ENCODE assay signal across 17 mouse cellular contexts in the genomic region with DNA sequence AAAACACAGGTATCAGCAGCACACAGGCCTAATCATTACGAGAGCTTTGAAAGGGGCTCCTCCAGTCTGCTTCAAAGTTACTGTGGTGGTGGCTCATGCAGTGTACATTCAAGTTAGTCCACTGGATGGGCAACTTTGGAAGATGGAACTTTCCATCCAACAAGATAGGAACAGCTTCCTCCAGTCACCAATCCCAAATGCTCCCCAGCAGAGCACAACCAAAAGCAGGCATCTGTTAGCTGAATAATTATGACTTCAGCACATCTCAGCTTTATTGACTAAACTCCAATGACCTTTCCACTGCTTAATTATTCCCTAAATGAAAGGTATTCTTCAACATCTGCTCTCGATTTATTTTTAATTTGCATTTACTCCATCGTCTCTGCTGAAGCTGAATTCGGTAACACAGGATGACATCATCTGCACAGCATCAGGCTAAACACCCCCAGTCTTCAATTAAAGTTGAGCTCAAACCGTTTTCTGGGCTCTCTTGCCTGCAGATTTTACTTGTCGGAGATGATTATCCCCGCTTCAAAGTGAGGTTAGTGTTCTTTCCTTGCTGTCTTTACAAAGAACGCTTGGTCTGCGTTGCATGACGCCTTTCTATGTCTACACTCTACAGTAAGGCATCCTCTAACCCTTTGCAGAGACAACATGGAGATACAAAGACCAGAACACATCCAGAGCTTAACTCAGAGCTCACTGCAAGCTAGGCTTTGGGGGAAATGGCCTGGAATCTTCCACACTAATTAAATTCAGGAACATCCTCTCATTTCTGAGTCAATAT. TPM values are rescaled to one million over a fixed set of nuclear protein-coding genes. Genes with fewer than 3 reads are reported as not detected.
A peak's percentile ranks its signal among the peaks of the same experiment; 100 is the strongest.
DNase-seq lines count a peak whose midpoint lies in the region; ATAC-seq and TF ChIP-seq lines count a peak whose summit lies in the region.
"Had no signal": no experiment of that assay in that cellular context is flagged by ENCODE, and none has a peak within 500 bp of the region (broad histone marks: within the 10 kb centered on the region; RNA-seq: fewer than 3 reads in every experiment).

No protein-coding gene starts in this region.

- no peaks in the 10 kb centered on the region for H3K36me3 ChIP-seq in embryonic facial prominence, embryonic 11.5 days (replicated peaks; ENCODE audit: control insufficient read depth, insufficient read depth, low read depth, low read length)
- peaks cover 23% of the 10 kb centered on the region for H3K36me3 ChIP-seq in embryonic facial prominence, embryonic 10.5 days (replicated peaks)
- no peaks in the 10 kb centered on the region for H3K36me3 ChIP-seq in hindbrain, postnatal 0 days (ENCODE audit: insufficient read depth, low read length)
- H3K36me3 ChIP-seq in hindbrain, embryonic 12.5 days = no peaks in the 10 kb centered on the region
- H3K36me3 ChIP-seq in neural tube, embryonic 15.5 days = no peaks in the 10 kb centered on the region
- H3K36me3 ChIP-seq: liver, embryonic 13.5 days had no signal

- DNase-seq in embryonic facial prominence, embryonic 11.5 days (ENCODE audit: low spot score) = peak; percentile 62
- DNase-seq in embryonic facial prominence, embryonic 10.5 days (ENCODE audit: low spot score) = no peak
- no peak for DNase-seq in hindbrain, postnatal 0 days (ENCODE audit: low spot score)
- no peak for DNase-seq in neural tube, embryonic 10.5 days (ENCODE audit: extremely low spot score, low spot score)
- DNase-seq in cerebellum, adult 9-11 months = no peak
- DNase-seq: adrenal gland, postnatal 25 days; cerebellum, postnatal 36 days; heart, postnatal 14 days; kidney, adult 8-10 months; liver, embryonic 13.5 days; right cerebral cortex, postnatal 25 days had no signal

- no peak for TF ChIP-seq CTCF in hindbrain, postnatal 0 days (IDR thresholded peaks at IDR 0.05; ENCODE audit: low read depth)
- TF ChIP-seq CTCF in olfactory bulb, adult 2 months (IDR thresholded peaks at IDR 0.05; ENCODE audit: insufficient read depth, low read depth, low read length) = no peak

- no peak overlapping the region for H3K27ac ChIP-seq in embryonic facial prominence, embryonic 11.5 days (replicated peaks; ENCODE audit: low read depth, low read length)
- H3K27ac ChIP-seq in embryonic facial prominence, embryonic 10.5 days (replicated peaks) = no peak overlapping the region
- no peak overlapping the region for H3K27ac ChIP-seq in hindbrain, postnatal 0 days
- H3K27ac ChIP-seq in hindbrain, embryonic 12.5 days = no peak overlapping the region
- 0 out of 2 replicates have a peak overlapping the region, but pooled peaks have one; percentile 13 for H3K27ac ChIP-seq in neural tube, embryonic 15.5 days (replicated peaks)
- H3K27ac ChIP-seq in olfactory bulb, adult 2 months (ENCODE audit: insufficient read depth, low read depth, low read length) = peak overlapping the region; percentile 70
- H3K27ac ChIP-seq: liver, embryonic 13.5 days had no signal

- H3K4me1 ChIP-seq in embryonic facial prominence, embryonic 11.5 days (ENCODE audit: control insufficient read depth, insufficient read depth, low read length) = no peaks in the 10 kb centered on the region
- H3K4me1 ChIP-seq in embryonic facial prominence, embryonic 10.5 days = peaks cover 27% of the 10 kb centered on the region
- no peaks in the 10 kb centered on the region for H3K4me1 ChIP-seq in hindbrain, postnatal 0 days (ENCODE audit: insufficient read depth, low read length)
- no peaks in the 10 kb centered on the region for H3K4me1 ChIP-seq in hindbrain, embryonic 12.5 days
- H3K4me1 ChIP-seq in neural tube, embryonic 15.5 days = peaks cover 4% of the 10 kb centered on the region; the same call in 1 of the 2 replicates
- peaks cover 7% of the 10 kb centered on the region for H3K4me1 ChIP-seq in olfactory bulb, adult 2 months (ENCODE audit: control insufficient read depth, insufficient read depth, low read length)

- H3K27me3 ChIP-seq in embryonic facial prominence, embryonic 11.5 days (ENCODE audit: control insufficient read depth, insufficient read depth, low read length) = no peaks in the 10 kb centered on the region
- H3K27me3 ChIP-seq in embryonic facial prominence, embryonic 10.5 days (replicated peaks; ENCODE audit: low read depth, poor library complexity, severe bottlenecking) = no peaks in the 10 kb centered on the region
- H3K27me3 ChIP-seq in hindbrain, postnatal 0 days (ENCODE audit: insufficient read depth, low read length) = no peaks in the 10 kb centered on the region
- no peaks in the 10 kb centered on the region for H3K27me3 ChIP-seq in hindbrain, embryonic 12.5 days
- no peaks in the 10 kb centered on the region for H3K27me3 ChIP-seq in neural tube, embryonic 15.5 days (replicated peaks)
- H3K27me3 ChIP-seq: CH12.LX; liver, embryonic 13.5 days had no signal

- no peak overlapping the region for H3K4me2 ChIP-seq in embryonic facial prominence, embryonic 11.5 days (ENCODE audit: low read depth, low read length)
- no peak overlapping the region for H3K4me2 ChIP-seq in hindbrain, postnatal 0 days (ENCODE audit: low read depth, low read length)
- no peak overlapping the region for H3K4me2 ChIP-seq in hindbrain, embryonic 12.5 days (replicated peaks)
- H3K4me2 ChIP-seq in neural tube, embryonic 15.5 days = no peak overlapping the region
- H3K4me2 ChIP-seq: liver, embryonic 13.5 days had no signal

- no peak overlapping the region for H3K4me3 ChIP-seq in embryonic facial prominence, embryonic 11.5 days (ENCODE audit: low read depth, low read length)
- no peak overlapping the region for H3K4me3 ChIP-seq in embryonic facial prominence, embryonic 10.5 days
- no peak overlapping the region for H3K4me3 ChIP-seq in hindbrain, postnatal 0 days (ENCODE audit: low read length)
- H3K4me3 ChIP-seq in hindbrain, embryonic 12.5 days = no peak overlapping the region
- no peak overlapping the region for H3K4me3 ChIP-seq in neural tube, embryonic 15.5 days (replicated peaks)
- H3K4me3 ChIP-seq in olfactory bulb, adult 2 months (ENCODE audit: insufficient read depth, low read depth, low read length) = no peak overlapping the region
- H3K4me3 ChIP-seq: liver, embryonic 13.5 days; myocyte had no signal

- 53% methylated on average over 10 of the region's 10 CpGs for WGBS in embryonic facial prominence, embryonic 11.5 days
- 60% methylated on average over 10 of the region's 10 CpGs for WGBS in embryonic facial prominence, embryonic 10.5 days
- WGBS in hindbrain, postnatal 0 days = 78% methylated on average over 10 of the region's 10 CpGs
- 78% methylated on average over 10 of the region's 10 CpGs for WGBS in hindbrain, embryonic 12.5 days
- WGBS in neural tube, embryonic 15.5 days = 71% methylated on average over 10 of the region's 10 CpGs
- WGBS in olfactory bulb, adult 2 months = 33% methylated on average over 10 of the region's 10 CpGs

- no peaks in the 10 kb centered on the region for H3K9me3 ChIP-seq in embryonic facial prominence, embryonic 11.5 days (replicated peaks; ENCODE audit: control insufficient read depth, low read length)
- H3K9me3 ChIP-seq in embryonic facial prominence, embryonic 10.5 days = 0 out of 2 replicates have a peak, but pooled peaks cover 3% of the 10 kb centered on the region
- H3K9me3 ChIP-seq in hindbrain, postnatal 0 days (ENCODE audit: low read length) = no peaks in the 10 kb centered on the region
- no peaks in the 10 kb centered on the region for H3K9me3 ChIP-seq in hindbrain, embryonic 12.5 days (replicated peaks)
- H3K9me3 ChIP-seq in neural tube, embryonic 15.5 days (replicated peaks) = no peaks in the 10 kb centered on the region
- H3K9me3 ChIP-seq: liver, embryonic 13.5 days had no signal

- no peak; the same call in 1 of the 2 replicates for ATAC-seq in embryonic facial prominence, embryonic 11.5 days (replicated peaks; ENCODE audit: insufficient number of reproducible peaks, low FRiP score, low TSS enrichment, low read depth)
- ATAC-seq in hindbrain, postnatal 0 days = 0 out of 2 replicates have a peak, but pooled peaks have one; percentile 49
- ATAC-seq in hindbrain, embryonic 12.5 days (ENCODE audit: low FRiP score) = no peak
- no peak for ATAC-seq in neural tube, embryonic 15.5 days (ENCODE audit: low FRiP score)
- ATAC-seq: lung, postnatal 0 days had no signal

- no peak overlapping the region for H3K9ac ChIP-seq in embryonic facial prominence, embryonic 11.5 days (replicated peaks; ENCODE audit: low read length)
- H3K9ac ChIP-seq in hindbrain, postnatal 0 days (replicated peaks; ENCODE audit: low read length) = no peak overlapping the region
- no peak overlapping the region for H3K9ac ChIP-seq in hindbrain, embryonic 12.5 days
- H3K9ac ChIP-seq in neural tube, embryonic 15.5 days (replicated peaks) = no peak overlapping the region
- H3K9ac ChIP-seq: liver, embryonic 13.5 days had no signal

- no peak for TF ChIP-seq POLR2A in olfactory bulb, adult 2 months (IDR thresholded peaks at IDR 0.05; ENCODE audit: insufficient read depth, low read depth, low read length)

RNA-seq across cellular contexts. Expression of a gene that starts 20.6 kb away (rescaled TPM):
- polyA plus RNA-seq in embryonic facial prominence, embryonic 11.5 days (2014; fragmentation: Nextera tagmentation; extraction: Ambion mirVana) = 47.4 and 51.9 TPM in 2 replicates
- 58.8 and 63.8 TPM in 2 replicates for polyA plus RNA-seq in embryonic facial prominence, embryonic 10.5 days (2016; fragmentation: Nextera tagmentation; extraction: Ambion mirVana)
- 24.6 and 25.8 TPM in 2 replicates for total RNA-seq in hindbrain, postnatal 0 days (2014; rRNA removed)
- polyA plus RNA-seq in hindbrain, postnatal 0 days (2015; fragmentation: Nextera tagmentation; extraction: Ambion mirVana) = 25.0 and 27.3 TPM in 2 replicates
- 52.0 and 56.0 TPM in 2 replicates for polyA plus RNA-seq in hindbrain, embryonic 12.5 days (2016; fragmentation: Nextera tagmentation; extraction: Ambion mirVana)
- 27.5 and 36.5 TPM in 2 replicates for polyA plus RNA-seq in neural tube, embryonic 15.5 days (2015; fragmentation: Nextera tagmentation; extraction: Ambion mirVana)
- 52.2 and 80.1 TPM in 2 replicates for polyA plus RNA-seq in olfactory bulb, adult 2 months (2012; ENCODE audit: insufficient read depth, insufficient read length, low replicate concordance, missing spikeins)

Comparison
In these comparisons a context has a peak if more than half of its experiments do, and no peak if none do; other contexts are left out.
1. H3K27ac ChIP-seq: peak in neural tube, embryonic 15.5 days (single experiment) and olfactory bulb, adult 2 months (single experiment); none in embryonic facial prominence, embryonic 11.5 days (single experiment), embryonic facial prominence, embryonic 10.5 days (single experiment), hindbrain, postnatal 0 days (single experiment) and hindbrain, embryonic 12.5 days (single experiment).